Mouse (Mus musculus): ENCODE results near the gene Tex264.

Tex264 gene

GRCm38 (mm10) chr9:106685249-106686101 lies at the start of gene Tex264:
TSS of gene Tex264 (minus strand) at chr9:106685927.
- DNase-seq (ENCODE audit: extremely low read depth, low read depth, low spot score) = no peak

- DNase-seq (ENCODE audit: extremely low read depth, low read depth, low spot score) = no peak
These were observed 48.0 kb upstream of the Tex264 start for GRCm38 (mm10) chr9:106733690-106734089.

- DNase-seq (ENCODE audit: extremely low read depth, low read depth, low spot score) = no peak
These were observed 43.7 kb upstream of the Tex264 start for GRCm38 (mm10) chr9:106729416-106729815.

- no peak for DNase-seq (ENCODE audit: extremely low read depth, low read depth, low spot score)
These were observed 41.2 kb upstream of the Tex264 start for GRCm38 (mm10) chr9:106726891-106727290.

GRCm38 (mm10) chr9:106725435-106725834 lies 39.7 kb upstream of the Tex264 start:
- no peak for DNase-seq (ENCODE audit: extremely low read depth, low read depth, low spot score)

- DNase-seq (ENCODE audit: extremely low read depth, low read depth, low spot score) = no peak
These were observed 39.1 kb upstream of the Tex264 start for GRCm38 (mm10) chr9:106724864-106725263.

- DNase-seq (ENCODE audit: extremely low read depth, low read depth, low spot score) = no peak
These were observed 31.0 kb upstream of the Tex264 start for GRCm38 (mm10) chr9:106716729-106717128.

GRCm38 (mm10) chr9:106716232-106716631 lies 30.5 kb upstream of the Tex264 start:
- no peak for DNase-seq (ENCODE audit: extremely low read depth, low read depth, low spot score)

- no peak for DNase-seq (ENCODE audit: extremely low read depth, low read depth, low spot score)
These were observed 26.7 kb upstream of the Tex264 start for GRCm38 (mm10) chr9:106712470-106712869.

- no peak for DNase-seq (ENCODE audit: extremely low read depth, low read depth, low spot score)
These were observed 7.3 kb upstream of the Tex264 start for GRCm38 (mm10) chr9:106692973-106693481.

- no peak for DNase-seq (ENCODE audit: extremely low read depth, low read depth, low spot score)
These were observed 3.1 kb upstream of the Tex264 start for GRCm38 (mm10) chr9:106688834-106689233.

GRCm38 (mm10) chr9:106686983-106687650 lies 1.4 kb upstream of the Tex264 start:
- DNase-seq (ENCODE audit: extremely low read depth, low read depth, low spot score) = no peak

- no peak for DNase-seq (ENCODE audit: extremely low read depth, low read depth, low spot score)
These were observed 844 bp downstream of the Tex264 start for GRCm38 (mm10) chr9:106684918-106685248.

GRCm38 (mm10) chr9:106684093-106684872 lies 1.4 kb downstream of the Tex264 start:
- DNase-seq (ENCODE audit: extremely low read depth, low read depth, low spot score) = no peak

GRCm38 (mm10) chr9:106681026-106681425 lies 4.7 kb downstream of the Tex264 start:
- DNase-seq (ENCODE audit: extremely low read depth, low read depth, low spot score) = peak; percentile 23

GRCm38 (mm10) chr9:106678242-106678641 lies 7.5 kb downstream of the Tex264 start:
- DNase-seq (ENCODE audit: extremely low read depth, low read depth, low spot score) = peak; percentile 57

- DNase-seq (ENCODE audit: extremely low read depth, low read depth, low spot score) = peak; percentile 28
These were observed 8.0 kb downstream of the Tex264 start for GRCm38 (mm10) chr9:106677702-106678101.

GRCm38 (mm10) chr9:106676571-106676970 lies 9.2 kb downstream of the Tex264 start:
- no peak for DNase-seq (ENCODE audit: extremely low read depth, low read depth, low spot score)

- DNase-seq (ENCODE audit: extremely low read depth, low read depth, low spot score) = no peak
These were observed 9.8 kb downstream of the Tex264 start for GRCm38 (mm10) chr9:106675965-106676364.

- peak; percentile 26 for DNase-seq (ENCODE audit: extremely low read depth, low read depth, low spot score)
These were observed 10.2 kb downstream of the Tex264 start for GRCm38 (mm10) chr9:106675480-106675879.

- no peak for DNase-seq (ENCODE audit: extremely low read depth, low read depth, low spot score)
These were observed 11.9 kb downstream of the Tex264 start for GRCm38 (mm10) chr9:106673860-106674259.

Data from fat pad, adult 2 months (tissue).